Mouse (Mus musculus): ENCODE measurements around the gene Fam183b. TPM values are rescaled to one million over a fixed set of nuclear protein-coding genes. Genes with fewer than 3 reads are reported as not detected.
"Not testable (repeated sequence)": the region's sequence is repeated elsewhere in the genome, so short reads cannot be mapped to it uniquely, and the experiment has no call there.

The Fam183b gene
- polyA plus RNA-seq, 1 experiment from 2014 or later: 6.8 TPM

GRCm38 (mm10) chr11:58814700-58815099, 12.9 kb upstream of the Fam183b start, which contains the start of gene Olfr313:
Gene Olfr313 (plus strand): TSS chr11:58815000.
- not testable (repeated sequence) for DNase-seq (ENCODE audit: low spot score); ATAC-seq (ENCODE audit: insufficient read depth, low FRiP score, low TSS enrichment); H3K9ac ChIP-seq (ENCODE audit: low read length); H3K4me3 ChIP-seq (ENCODE audit: low read depth, low read length); H3K27me3 ChIP-seq (ENCODE audit: control insufficient read depth, insufficient read depth, low read length); H3K4me1 ChIP-seq (ENCODE audit: control insufficient read depth, insufficient read depth, low read length); H3K9me3 ChIP-seq (ENCODE audit: control insufficient read depth, low read length); H3K36me3 ChIP-seq (ENCODE audit: control insufficient read depth, insufficient read depth, low read length); H3K4me2 ChIP-seq (ENCODE audit: low read depth); H3K27ac ChIP-seq (ENCODE audit: low read depth, low read length)
- 73% methylated on average over 1 of the region's 1 CpGs for WGBS

- Histone ChIP-seq H3K4me3 (ENCODE audit: low read depth, low read length) (no peak overlapping the region), H3K36me3 (ENCODE audit: control insufficient read depth, insufficient read depth, low read length) (no peaks in the 10 kb centered on the region), H3K4me2 (ENCODE audit: low read depth) (no peak overlapping the region), H3K4me1 (ENCODE audit: control insufficient read depth, insufficient read depth, low read length) (no peaks in the 10 kb centered on the region), H3K27ac (ENCODE audit: low read depth, low read length) (no peak overlapping the region), H3K9ac (ENCODE audit: low read length) (no peak overlapping the region), H3K9me3 (ENCODE audit: control insufficient read depth, low read length) (no peaks in the 10 kb centered on the region), H3K27me3 (ENCODE audit: control insufficient read depth, insufficient read depth, low read length) (no peaks in the 10 kb centered on the region)
- no peak for DNase-seq (ENCODE audit: low spot score)
- ATAC-seq (ENCODE audit: insufficient read depth, low FRiP score, low TSS enrichment): no peak
- 10% methylated on average over 1 of the region's 1 CpGs for WGBS
These were observed 10.2 kb upstream of the Fam183b start for GRCm38 (mm10) chr11:58812001-58812400.

- Histone ChIP-seq H3K27me3 (ENCODE audit: control insufficient read depth, insufficient read depth, low read length) (no peaks in the 10 kb centered on the region), H3K4me2 (ENCODE audit: low read depth) (no peak overlapping the region), H3K9me3 (ENCODE audit: control insufficient read depth, low read length) (no peaks in the 10 kb centered on the region), H3K27ac (ENCODE audit: low read depth, low read length) (no peak overlapping the region), H3K4me1 (ENCODE audit: control insufficient read depth, insufficient read depth, low read length) (peaks cover 10% of the 10 kb centered on the region; the same call in 1 of the 2 replicates), H3K4me3 (ENCODE audit: low read depth, low read length) (no peak overlapping the region), H3K9ac (ENCODE audit: low read length) (no peak overlapping the region), H3K36me3 (ENCODE audit: control insufficient read depth, insufficient read depth, low read length) (no peaks in the 10 kb centered on the region)
- DNase-seq (ENCODE audit: low spot score): no peak
- 81% methylated on average over 2 of the region's 2 CpGs for WGBS
- no peak for ATAC-seq (ENCODE audit: insufficient read depth, low FRiP score, low TSS enrichment)
These were observed 2.6 kb upstream of the Fam183b start for GRCm38 (mm10) chr11:58804393-58804792.

- WGBS: 72% methylated on average over 4 of the region's 4 CpGs
These were observed 2.1 kb upstream of the Fam183b start for GRCm38 (mm10) chr11:58803871-58804270.

GRCm38 (mm10) chr11:58799747-58800146, 2.0 kb downstream of the Fam183b start:
- WGBS: 75% methylated on average over 5 of the region's 5 CpGs
- Histone ChIP-seq H3K9me3 (ENCODE audit: control insufficient read depth, low read length) (no peaks in the 10 kb centered on the region), H3K9ac (ENCODE audit: low read length) (no peak overlapping the region), H3K27me3 (ENCODE audit: control insufficient read depth, insufficient read depth, low read length) (no peaks in the 10 kb centered on the region), H3K36me3 (ENCODE audit: control insufficient read depth, insufficient read depth, low read length) (no peaks in the 10 kb centered on the region), H3K4me2 (ENCODE audit: low read depth) (no peak overlapping the region), H3K4me3 (ENCODE audit: low read depth, low read length) (no peak overlapping the region), H3K27ac (ENCODE audit: low read depth, low read length) (no peak overlapping the region), H3K4me1 (ENCODE audit: control insufficient read depth, insufficient read depth, low read length) (peaks cover 10% of the 10 kb centered on the region; the same call in 1 of the 2 replicates)
- DNase-seq (ENCODE audit: low spot score): no peak
- no peak for ATAC-seq (ENCODE audit: insufficient read depth, low FRiP score, low TSS enrichment)

More at GRCm38 (mm10) chr11:58803871-58804270, 2.1 kb upstream of the Fam183b start:
- Histone ChIP-seq H3K36me3 (ENCODE audit: control insufficient read depth, insufficient read depth, low read length) (no peaks in the 10 kb centered on the region), H3K4me1 (ENCODE audit: control insufficient read depth, insufficient read depth, low read length) (peaks cover 10% of the 10 kb centered on the region; the same call in 1 of the 2 replicates), H3K27ac (ENCODE audit: low read depth, low read length) (no peak overlapping the region), H3K9me3 (ENCODE audit: control insufficient read depth, low read length) (no peaks in the 10 kb centered on the region), H3K27me3 (ENCODE audit: control insufficient read depth, insufficient read depth, low read length) (no peaks in the 10 kb centered on the region), H3K4me3 (ENCODE audit: low read depth, low read length) (no peak overlapping the region), H3K4me2 (ENCODE audit: low read depth) (no peak overlapping the region), H3K9ac (ENCODE audit: low read length) (no peak overlapping the region)
- DNase-seq (ENCODE audit: low spot score): no peak
- ATAC-seq (ENCODE audit: insufficient read depth, low FRiP score, low TSS enrichment): no peak

- WGBS: 83% methylated on average over 7 of the region's 7 CpGs
- no peaks in the 10 kb centered on the region for H3K36me3 ChIP-seq (ENCODE audit: control insufficient read depth, insufficient read depth, low read length)
- no peak for DNase-seq (ENCODE audit: low spot score)
- no peaks in the 10 kb centered on the region for H3K27me3 ChIP-seq (ENCODE audit: control insufficient read depth, insufficient read depth, low read length)
- H3K27ac ChIP-seq (ENCODE audit: low read depth, low read length): no peak overlapping the region
- H3K4me1 ChIP-seq (ENCODE audit: control insufficient read depth, insufficient read depth, low read length): peaks cover 5% of the 10 kb centered on the region; the same call in 1 of the 2 replicates
- no peak for ATAC-seq (ENCODE audit: insufficient read depth, low FRiP score, low TSS enrichment)
- no peak overlapping the region for H3K9ac ChIP-seq (ENCODE audit: low read length)
- no peak overlapping the region for H3K4me3 ChIP-seq (ENCODE audit: low read depth, low read length)
- H3K9me3 ChIP-seq (ENCODE audit: control insufficient read depth, low read length): no peaks in the 10 kb centered on the region
- H3K4me2 ChIP-seq (ENCODE audit: low read depth): no peak overlapping the region
These were observed 4.9 kb downstream of the Fam183b start for GRCm38 (mm10) chr11:58796850-58797249.

- Histone ChIP-seq H3K4me1 (ENCODE audit: control insufficient read depth, insufficient read depth, low read length) (no peaks in the 10 kb centered on the region), H3K4me3 (ENCODE audit: low read depth, low read length) (no peak overlapping the region), H3K4me2 (ENCODE audit: low read depth) (no peak overlapping the region), H3K9ac (ENCODE audit: low read length) (no peak overlapping the region), H3K27me3 (ENCODE audit: control insufficient read depth, insufficient read depth, low read length) (no peaks in the 10 kb centered on the region), H3K36me3 (ENCODE audit: control insufficient read depth, insufficient read depth, low read length) (no peaks in the 10 kb centered on the region), H3K27ac (ENCODE audit: low read depth, low read length) (no peak overlapping the region), H3K9me3 (ENCODE audit: control insufficient read depth, low read length) (no peaks in the 10 kb centered on the region)
- ATAC-seq (ENCODE audit: insufficient read depth, low FRiP score, low TSS enrichment): no peak
- DNase-seq (ENCODE audit: low spot score): no peak
- WGBS: 72% methylated on average over 2 of the region's 2 CpGs
These were observed 5.9 kb downstream of the Fam183b start for GRCm38 (mm10) chr11:58795856-58796255.

- DNase-seq (ENCODE audit: low spot score): no peak
- no peaks in the 10 kb centered on the region for H3K9me3 ChIP-seq (ENCODE audit: control insufficient read depth, low read length)
- no peak overlapping the region for H3K4me3 ChIP-seq (ENCODE audit: low read depth, low read length)
- no peak for ATAC-seq (ENCODE audit: insufficient read depth, low FRiP score, low TSS enrichment)
- H3K4me1 ChIP-seq (ENCODE audit: control insufficient read depth, insufficient read depth, low read length): no peaks in the 10 kb centered on the region
- no peak overlapping the region for H3K4me2 ChIP-seq (ENCODE audit: low read depth)
- no peaks in the 10 kb centered on the region for H3K27me3 ChIP-seq (ENCODE audit: control insufficient read depth, insufficient read depth, low read length)
- H3K36me3 ChIP-seq (ENCODE audit: control insufficient read depth, insufficient read depth, low read length): no peaks in the 10 kb centered on the region
- WGBS: 89% methylated on average over 6 of the region's 6 CpGs
- no peak overlapping the region for H3K9ac ChIP-seq (ENCODE audit: low read length)
- H3K27ac ChIP-seq (ENCODE audit: low read depth, low read length): no peak overlapping the region
These were observed 11.1 kb downstream of the Fam183b start for GRCm38 (mm10) chr11:58790646-58791045.

- DNase-seq (ENCODE audit: low spot score) (no peak), ATAC-seq (ENCODE audit: insufficient read depth, low FRiP score, low TSS enrichment) (no peak)
- no peaks in the 10 kb centered on the region for H3K9me3 ChIP-seq (ENCODE audit: control insufficient read depth, low read length)
- H3K4me1 ChIP-seq (ENCODE audit: control insufficient read depth, insufficient read depth, low read length): no peaks in the 10 kb centered on the region
- no peak overlapping the region for H3K4me3 ChIP-seq (ENCODE audit: low read depth, low read length)
- H3K36me3 ChIP-seq (ENCODE audit: control insufficient read depth, insufficient read depth, low read length): no peaks in the 10 kb centered on the region
- 72% methylated on average over 2 of the region's 2 CpGs for WGBS
- H3K27ac ChIP-seq (ENCODE audit: low read depth, low read length): no peak overlapping the region
- no peak overlapping the region for H3K4me2 ChIP-seq (ENCODE audit: low read depth)
- H3K9ac ChIP-seq (ENCODE audit: low read length): no peak overlapping the region
- no peaks in the 10 kb centered on the region for H3K27me3 ChIP-seq (ENCODE audit: control insufficient read depth, insufficient read depth, low read length)
These were observed 11.7 kb downstream of the Fam183b start for GRCm38 (mm10) chr11:58790053-58790452.

All from neural tube, embryonic 11.5 days (tissue).